Mouse (Mus musculus) ES-E14 (cell line): ENCODE measurements at regions not wholly inside any gene's neighbourhood (a gene's known extent, or its start where the extent isn't known, plus 50 kb on each side); places are given as distances from the start of the nearest gene placed in this dataset.

Source experiments
- HCFC1 ChIP-seq: IDR thresholded peaks from 2 replicates; pipeline ENCODE4 v1.6.1; 2012; ENCODE audit warnings: low read length, inconsistent platforms, borderline replicate concordance; ENCODE audit not compliant: insufficient read depth
- MAFK ChIP-seq: IDR thresholded peaks from 2 replicates; pipeline ENCODE4 v1.6.1; 2014; ENCODE audit warnings: mild to moderate bottlenecking, low read depth, low read length, inconsistent platforms; ENCODE audit not compliant: insufficient read depth

GRCm38 (mm10) chr8:8940899-8941298 lies 250.6 kb upstream of the Arglu1 start:
- TF ChIP-seq HCFC1 = no peak
- TF ChIP-seq MAFK = no peak
